Mouse (Mus musculus): Measurements from ENCODE around the gene Cercam. TPM values are rescaled to one million over a fixed set of nuclear protein-coding genes. Genes with fewer than 3 reads are reported as not detected.
"Not testable (repeated sequence)": the region's sequence is repeated elsewhere in the genome, so short reads cannot be mapped to it uniquely, and the experiment has no call there.

Cercam gene
- polyA plus RNA-seq, 1 experiment from 2014 or later, result 6.1 TPM

DNA sequence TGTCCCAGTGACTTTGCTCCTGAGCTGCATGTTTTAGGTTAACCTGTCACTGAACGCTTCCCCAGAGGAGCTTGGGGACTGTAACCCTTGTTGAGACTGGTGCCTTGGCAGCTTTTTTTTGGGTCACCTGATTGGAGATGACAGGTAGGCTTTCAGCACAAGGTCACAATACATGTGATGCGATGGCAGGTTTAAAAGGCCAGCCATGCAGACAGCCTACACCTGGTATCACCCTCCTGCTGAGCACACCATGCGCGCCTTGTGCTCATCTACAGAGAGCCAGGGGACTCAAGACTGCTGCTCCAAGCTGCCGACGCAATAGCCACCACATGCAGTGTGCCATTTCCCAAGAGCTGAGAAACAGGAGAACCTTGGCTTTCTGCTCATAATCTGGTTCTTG lies 22.8 kb downstream of the Cercam start:
- Histone ChIP-seq H3K27ac (replicated peaks; ENCODE audit: low read depth, low read length) (no peak overlapping the region), H3K9me3 (replicated peaks; ENCODE audit: control insufficient read depth, low read length) (no peaks in the 10 kb centered on the region), H3K4me1 (ENCODE audit: control insufficient read depth, insufficient read depth, low read length) (peaks cover 5% of the 10 kb centered on the region; the same call in 1 of the 2 replicates), H3K4me3 (ENCODE audit: low read depth, low read length) (no peak overlapping the region), H3K36me3 (replicated peaks; ENCODE audit: control insufficient read depth, insufficient read depth, low read depth, low read length) (no peaks in the 10 kb centered on the region; the same call in 1 of the 2 replicates), H3K9ac (replicated peaks; ENCODE audit: low read length) (no peak overlapping the region), H3K4me2 (ENCODE audit: low read depth, low read length) (no peak overlapping the region), H3K27me3 (ENCODE audit: control insufficient read depth, insufficient read depth, low read length) (no peaks in the 10 kb centered on the region)
- 96% methylated on average over 6 of the region's 6 CpGs for WGBS
- ATAC-seq (replicated peaks; ENCODE audit: insufficient number of reproducible peaks, low FRiP score, low TSS enrichment, low read depth) (no peak), DNase-seq (ENCODE audit: low spot score) (no peak)

DNA sequence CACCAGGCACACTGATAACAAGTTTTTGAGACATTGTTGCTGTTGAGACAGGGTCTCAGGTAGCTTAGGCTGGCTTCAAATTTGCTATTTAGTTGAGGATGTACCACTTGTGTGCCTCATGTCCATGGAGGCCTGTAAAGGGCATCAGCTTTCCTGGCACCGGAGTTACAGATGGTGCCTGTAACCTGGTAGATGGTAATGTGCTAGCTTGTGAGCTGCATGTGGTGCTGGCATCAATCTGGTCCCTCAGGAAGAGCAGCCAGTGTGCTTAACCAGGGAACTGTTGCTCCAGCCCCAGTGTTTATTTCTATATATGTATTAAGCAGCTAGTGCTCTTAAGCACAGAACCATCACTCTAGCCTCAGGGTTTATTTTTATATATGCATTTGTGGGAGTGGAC lies 27.1 kb downstream of the Cercam start:
- Histone ChIP-seq H3K9ac (replicated peaks; ENCODE audit: low read length) (no peak overlapping the region), H3K9me3 (replicated peaks; ENCODE audit: control insufficient read depth, low read length) (no peaks in the 10 kb centered on the region), H3K27me3 (ENCODE audit: control insufficient read depth, insufficient read depth, low read length) (no peaks in the 10 kb centered on the region), H3K4me1 (ENCODE audit: control insufficient read depth, insufficient read depth, low read length) (no peaks in the 10 kb centered on the region; the same call in 1 of the 2 replicates), H3K36me3 (replicated peaks; ENCODE audit: control insufficient read depth, insufficient read depth, low read depth, low read length) (no peaks in the 10 kb centered on the region; the same call in 1 of the 2 replicates), H3K27ac (replicated peaks; ENCODE audit: low read depth, low read length) (no peak overlapping the region), H3K4me3 (ENCODE audit: low read depth, low read length) (no peak overlapping the region), H3K4me2 (ENCODE audit: low read depth, low read length) (no peak overlapping the region)
- ATAC-seq (replicated peaks; ENCODE audit: insufficient number of reproducible peaks, low FRiP score, low TSS enrichment, low read depth) (no peak), DNase-seq (ENCODE audit: low spot score) (no peak)
- WGBS, result 97% methylated on average over 1 of the region's 1 CpGs

DNA sequence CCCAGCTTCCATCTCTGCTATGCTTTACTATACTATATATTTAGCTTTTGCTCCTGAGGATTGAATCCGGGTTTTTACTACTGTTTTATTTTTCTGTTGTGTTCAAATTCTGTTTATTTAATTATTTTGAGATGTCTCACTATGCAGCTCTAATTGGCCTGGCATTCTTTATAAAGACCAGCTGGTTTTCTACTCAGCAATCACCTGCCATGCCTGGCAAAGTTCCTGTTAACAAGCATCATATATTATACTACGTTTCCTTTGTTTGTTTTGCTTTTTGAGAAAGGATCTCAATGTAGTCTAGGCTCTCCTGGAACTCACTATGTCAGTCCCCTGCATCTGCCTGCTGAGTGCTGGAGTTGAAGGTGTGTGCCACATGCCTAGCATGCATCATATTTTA lies 28.4 kb downstream of the Cercam start:
- no peak overlapping the region for H3K4me3 ChIP-seq (ENCODE audit: low read depth, low read length)
- no peaks in the 10 kb centered on the region for H3K4me1 ChIP-seq (ENCODE audit: control insufficient read depth, insufficient read depth, low read length)
- H3K4me2 ChIP-seq (ENCODE audit: low read depth, low read length), result no peak overlapping the region
- H3K27ac ChIP-seq (replicated peaks; ENCODE audit: low read depth, low read length), result no peak overlapping the region
- H3K9ac ChIP-seq (replicated peaks; ENCODE audit: low read length), result no peak overlapping the region; the same call in 1 of the 2 replicates
- DNase-seq (ENCODE audit: low spot score), result no peak
- no peaks in the 10 kb centered on the region for H3K9me3 ChIP-seq (replicated peaks; ENCODE audit: control insufficient read depth, low read length)
- peaks cover 4% of the 10 kb centered on the region for H3K36me3 ChIP-seq (replicated peaks; ENCODE audit: control insufficient read depth, insufficient read depth, low read depth, low read length)
- WGBS, result 90% methylated on average over 2 of the region's 2 CpGs
- H3K27me3 ChIP-seq (ENCODE audit: control insufficient read depth, insufficient read depth, low read length), result no peaks in the 10 kb centered on the region
- ATAC-seq (replicated peaks; ENCODE audit: insufficient number of reproducible peaks, low FRiP score, low TSS enrichment, low read depth), result no peak

GRCm38 (mm10) chr2:29898081-29898480 lies 29.1 kb downstream of the Cercam start:
- DNase-seq (ENCODE audit: low spot score) (no peak), ATAC-seq (replicated peaks; ENCODE audit: insufficient number of reproducible peaks, low FRiP score, low TSS enrichment, low read depth) (no peak)
- H3K27me3 ChIP-seq (ENCODE audit: control insufficient read depth, insufficient read depth, low read length), result no peaks in the 10 kb centered on the region
- no peak overlapping the region for H3K27ac ChIP-seq (replicated peaks; ENCODE audit: low read depth, low read length)
- peaks cover 5% of the 10 kb centered on the region for H3K36me3 ChIP-seq (replicated peaks; ENCODE audit: control insufficient read depth, insufficient read depth, low read depth, low read length)
- no peaks in the 10 kb centered on the region for H3K9me3 ChIP-seq (replicated peaks; ENCODE audit: control insufficient read depth, low read length)
- no peak overlapping the region for H3K4me3 ChIP-seq (ENCODE audit: low read depth, low read length)
- H3K4me1 ChIP-seq (ENCODE audit: control insufficient read depth, insufficient read depth, low read length), result no peaks in the 10 kb centered on the region
- H3K4me2 ChIP-seq (ENCODE audit: low read depth, low read length), result no peak overlapping the region
- 100% methylated on average over 1 of the region's 1 CpGs for WGBS
- H3K9ac ChIP-seq (replicated peaks; ENCODE audit: low read length), result no peak overlapping the region

- no peak for DNase-seq (ENCODE audit: low spot score)
- H3K36me3 ChIP-seq (replicated peaks; ENCODE audit: control insufficient read depth, insufficient read depth, low read depth, low read length), result peaks cover 23% of the 10 kb centered on the region
Observed at GRCm38 (mm10) chr2:29902194-29902593, 33.2 kb downstream of the Cercam start.

GRCm38 (mm10) chr2:29908171-29908570 lies 39.2 kb downstream of the Cercam start:
- H3K9me3 ChIP-seq (replicated peaks; ENCODE audit: control insufficient read depth, low read length); DNase-seq (ENCODE audit: low spot score); H3K9ac ChIP-seq (replicated peaks; ENCODE audit: low read length); H3K27me3 ChIP-seq (ENCODE audit: control insufficient read depth, insufficient read depth, low read length); H3K27ac ChIP-seq (replicated peaks; ENCODE audit: low read depth, low read length); H3K4me3 ChIP-seq (ENCODE audit: low read depth, low read length); H3K4me2 ChIP-seq (ENCODE audit: low read depth, low read length); ATAC-seq (replicated peaks; ENCODE audit: insufficient number of reproducible peaks, low FRiP score, low TSS enrichment, low read depth); H3K4me1 ChIP-seq (ENCODE audit: control insufficient read depth, insufficient read depth, low read length): not testable (repeated sequence)
- 75% methylated on average over 2 of the region's 2 CpGs for WGBS
- peaks cover 21% of the 10 kb centered on the region for H3K36me3 ChIP-seq (replicated peaks; ENCODE audit: control insufficient read depth, insufficient read depth, low read depth, low read length)

More at GRCm38 (mm10) chr2:29902194-29902593, 33.2 kb downstream of the Cercam start:
- Histone ChIP-seq H3K9me3 (replicated peaks; ENCODE audit: control insufficient read depth, low read length) (no peaks in the 10 kb centered on the region), H3K4me3 (ENCODE audit: low read depth, low read length) (no peak overlapping the region), H3K4me1 (ENCODE audit: control insufficient read depth, insufficient read depth, low read length) (no peaks in the 10 kb centered on the region), H3K27me3 (ENCODE audit: control insufficient read depth, insufficient read depth, low read length) (no peaks in the 10 kb centered on the region), H3K27ac (replicated peaks; ENCODE audit: low read depth, low read length) (no peak overlapping the region), H3K4me2 (ENCODE audit: low read depth, low read length) (no peak overlapping the region), H3K9ac (replicated peaks; ENCODE audit: low read length) (no peak overlapping the region)
- 86% methylated on average over 10 of the region's 10 CpGs for WGBS
- ATAC-seq (replicated peaks; ENCODE audit: insufficient number of reproducible peaks, low FRiP score, low TSS enrichment, low read depth), result no peak

DNA sequence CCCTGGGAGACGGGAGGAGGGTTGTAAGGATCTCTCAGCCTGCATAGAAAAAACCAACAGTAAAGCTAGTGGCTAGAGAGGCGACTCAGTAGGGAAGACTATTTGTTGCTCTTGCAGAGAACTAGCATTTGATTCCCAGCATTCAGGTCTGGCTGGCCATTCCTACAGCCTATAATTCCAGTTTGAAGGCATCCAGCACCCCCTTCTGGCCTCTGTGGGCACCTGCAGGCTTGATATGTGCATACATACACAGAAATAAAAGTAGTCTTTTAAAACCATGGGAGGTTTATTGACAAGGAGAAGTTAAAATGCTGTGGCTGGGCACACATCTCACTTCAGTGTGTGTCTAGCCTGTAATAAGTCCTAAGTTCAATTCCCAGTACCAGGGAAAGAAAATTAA lies 41.1 kb downstream of the Cercam start:
- H3K4me3 ChIP-seq (ENCODE audit: low read depth, low read length), result no peak overlapping the region
- H3K27me3 ChIP-seq (ENCODE audit: control insufficient read depth, insufficient read depth, low read length), result no peaks in the 10 kb centered on the region
- no peak overlapping the region for H3K27ac ChIP-seq (replicated peaks; ENCODE audit: low read depth, low read length)
- ATAC-seq (replicated peaks; ENCODE audit: insufficient number of reproducible peaks, low FRiP score, low TSS enrichment, low read depth), result no peak
- no peak overlapping the region for H3K4me2 ChIP-seq (ENCODE audit: low read depth, low read length)
- H3K9ac ChIP-seq (replicated peaks; ENCODE audit: low read length), result no peak overlapping the region
- WGBS, result 81% methylated on average over 2 of the region's 2 CpGs
- H3K36me3 ChIP-seq (replicated peaks; ENCODE audit: control insufficient read depth, insufficient read depth, low read depth, low read length), result peaks cover 12% of the 10 kb centered on the region
- peak; percentile 31 for DNase-seq (ENCODE audit: low spot score)
- no peaks in the 10 kb centered on the region for H3K4me1 ChIP-seq (ENCODE audit: control insufficient read depth, insufficient read depth, low read length)
- no peaks in the 10 kb centered on the region for H3K9me3 ChIP-seq (replicated peaks; ENCODE audit: control insufficient read depth, low read length)

- Histone ChIP-seq H3K4me3 (ENCODE audit: low read depth, low read length) (no peak overlapping the region), H3K9ac (replicated peaks; ENCODE audit: low read length) (no peak overlapping the region), H3K4me1 (ENCODE audit: control insufficient read depth, insufficient read depth, low read length) (no peaks in the 10 kb centered on the region), H3K27me3 (ENCODE audit: control insufficient read depth, insufficient read depth, low read length) (no peaks in the 10 kb centered on the region), H3K36me3 (replicated peaks; ENCODE audit: control insufficient read depth, insufficient read depth, low read depth, low read length) (peaks cover 14% of the 10 kb centered on the region), H3K27ac (replicated peaks; ENCODE audit: low read depth, low read length) (no peak overlapping the region), H3K4me2 (ENCODE audit: low read depth, low read length) (no peak overlapping the region), H3K9me3 (replicated peaks; ENCODE audit: control insufficient read depth, low read length) (no peaks in the 10 kb centered on the region)
- no peak for DNase-seq (ENCODE audit: low spot score)
- no peak for ATAC-seq (replicated peaks; ENCODE audit: insufficient number of reproducible peaks, low FRiP score, low TSS enrichment, low read depth)
- 91% methylated on average over 11 of the region's 11 CpGs for WGBS
Observed at GRCm38 (mm10) chr2:29917621-29918020, 48.7 kb downstream of the Cercam start.
